Mouse (Mus musculus) limb, embryonic 12.5 days (tissue): ENCODE measurements around the gene Ndrg2. TPM values are rescaled to one million over a fixed set of nuclear protein-coding genes. Genes with fewer than 3 reads are reported as not detected.

Source experiments
- ATAC-seq: fragments of 200-750 bp; cut with Nextera tagmentation; 2 replicates; pipeline ENCODE4 v1.8.0; 2017; ENCODE audit warnings: low read depth, moderate TSS enrichment; ENCODE audit not compliant: insufficient number of reproducible peaks, insufficient read depth, low FRiP score, low TSS enrichment
- H3K27ac ChIP-seq: fragments of 300-500 bp; sonication (generic); 2 replicates; pipeline ENCODE4 v1.5.1; 2016; ENCODE audit warnings: mild to moderate bottlenecking, moderate library complexity
- H3K27me3 ChIP-seq: fragments of 300-500 bp; sonication (generic); 2 replicates; pipeline ENCODE4 v1.6.1; 2016; ENCODE audit warnings: mild to moderate bottlenecking, moderate library complexity
- H3K36me3 ChIP-seq: fragments of 300-500 bp; sonication (generic); 2 replicates; pipeline ENCODE4 v1.6.1; 2016; ENCODE audit warnings: mild to moderate bottlenecking, moderate library complexity
- H3K4me1 ChIP-seq: fragments of 300-500 bp; sonication (generic); replicated peaks from 2 replicates; pipeline ENCODE4 v1.6.1; 2016
- H3K4me2 ChIP-seq: fragments of 300-500 bp; sonication (generic); 2 replicates; pipeline ENCODE4 v1.6.1; 2016; ENCODE audit warnings: mild to moderate bottlenecking, moderate library complexity
- H3K4me3 ChIP-seq: fragments of 300-500 bp; sonication (generic); replicated peaks from 2 replicates; pipeline ENCODE4 v1.5.1; 2016; ENCODE audit warnings: mild to moderate bottlenecking
- H3K9ac ChIP-seq: fragments of 300-500 bp; sonication (generic); replicated peaks from 2 replicates; pipeline ENCODE4 v1.6.1; 2016; ENCODE audit warnings: mild to moderate bottlenecking, moderate library complexity
- H3K9me3 ChIP-seq: fragments of 300-500 bp; sonication (generic); 2 replicates; pipeline ENCODE4 v1.6.1; 2016; ENCODE audit warnings: mild to moderate bottlenecking, moderate library complexity
- WGBS: fragments of 180-500 bp; shearing (Covaris S2); methylation state at CpG from one replicate; pipeline ENCODE4 v1.1.7; 2016; 5-methylcytosine and 5-hydroxymethylcytosine counted together
- polyA plus RNA-seq: library from polyadenylated mRNA; unstranded; fragments of >200 nt; fragmentation: Nextera tagmentation; extraction: Ambion mirVana; gene quantifications from 2 replicates; pipeline ENCODE4 v1.2.1, GENCODE M21; 2016

Ndrg2 gene
- polyA plus RNA-seq, 1 experiment from 2014 or later: 35.4 TPM

GRCm38 (mm10) chr14:51895071-51895470 lies 18.9 kb downstream of the Ndrg2 start:
- no peak overlapping the region for H3K27ac ChIP-seq
- peaks cover 30% of the 10 kb centered on the region for H3K36me3 ChIP-seq
- H3K4me1 ChIP-seq: no peaks in the 10 kb centered on the region; the same call in 1 of the 2 replicates
- no peak overlapping the region for H3K4me2 ChIP-seq
- H3K9me3 ChIP-seq: no peaks in the 10 kb centered on the region
- 0 out of 2 replicates have a peak overlapping the region, but pooled peaks have one; percentile 8 for H3K9ac ChIP-seq
- ATAC-seq: no peak
- no peaks in the 10 kb centered on the region for H3K27me3 ChIP-seq
- no peak overlapping the region for H3K4me3 ChIP-seq
- WGBS: 77% methylated on average over 14 of the region's 14 CpGs

DNA sequence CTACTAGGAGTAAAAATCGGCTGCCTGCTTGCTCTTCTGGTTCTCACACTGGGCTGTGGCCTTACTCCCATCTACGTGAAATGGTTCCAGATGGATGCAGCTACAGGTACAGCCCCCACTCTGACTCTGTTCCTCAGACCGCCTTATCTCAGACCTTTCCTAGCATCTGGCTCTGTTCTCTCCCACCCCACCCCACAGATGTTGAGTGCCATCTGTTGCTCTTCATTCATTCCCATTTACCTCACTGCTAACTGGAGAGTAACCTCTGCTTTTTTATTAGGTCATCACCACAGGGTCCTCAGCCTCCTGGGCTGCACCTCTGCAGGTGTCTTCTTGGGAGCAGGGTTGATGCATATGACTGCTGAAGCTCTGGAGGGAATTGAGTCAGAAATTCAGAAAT lies 20.1 kb downstream of the Ndrg2 start:
- H3K4me2 ChIP-seq: no peak overlapping the region
- ATAC-seq: no peak

DNA sequence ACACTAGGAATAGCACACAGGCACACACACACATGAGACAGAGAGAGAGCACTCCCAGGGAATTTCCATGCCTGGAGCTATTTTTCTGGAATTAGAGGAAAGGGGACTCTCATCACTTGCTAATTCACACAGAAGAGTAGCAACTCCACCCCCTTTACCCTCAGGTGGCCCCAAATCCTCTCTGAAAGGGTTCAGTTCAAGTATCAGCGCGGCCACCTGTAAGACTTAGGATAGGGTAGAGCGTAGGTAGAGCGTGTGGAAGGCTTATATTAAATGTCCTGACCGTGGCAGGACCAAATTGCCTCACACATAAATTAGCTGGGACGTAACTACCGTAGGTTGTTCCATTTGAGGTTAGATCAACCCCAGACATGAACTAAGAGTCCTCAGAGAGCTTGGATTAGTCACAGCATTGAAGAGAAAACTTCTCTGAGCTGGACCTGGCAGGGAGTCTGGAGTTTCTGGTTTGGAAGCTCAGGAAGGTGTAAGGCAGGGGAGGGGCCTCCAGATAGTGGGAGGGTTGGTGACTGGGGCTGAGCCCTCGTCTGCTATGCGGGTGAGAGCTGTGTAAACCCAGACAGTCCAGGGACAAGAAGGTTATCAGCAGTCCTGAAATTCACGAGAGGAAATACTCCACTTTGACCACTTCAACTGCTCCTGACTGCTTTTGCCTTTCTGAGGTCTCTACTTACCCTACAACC lies 20.7 kb downstream of the Ndrg2 start:
- Histone ChIP-seq H3K4me1 (no peaks in the 10 kb centered on the region; the same call in 1 of the 2 replicates), H3K4me3 (no peak overlapping the region), H3K9me3 (no peaks in the 10 kb centered on the region), H3K4me2 (no peak overlapping the region), H3K27me3 (no peaks in the 10 kb centered on the region), H3K36me3 (peaks cover 48% of the 10 kb centered on the region), H3K9ac (no peak overlapping the region), H3K27ac (no peak overlapping the region)
- 23% methylated on average over 10 of the region's 10 CpGs for WGBS
- ATAC-seq: peak; percentile 24; the same call in 1 of the 2 replicates

More for the DNA sequence above, 20.1 kb downstream of the Ndrg2 start:
- H3K27ac ChIP-seq: no peak overlapping the region
- H3K9ac ChIP-seq: no peak overlapping the region
- no peaks in the 10 kb centered on the region for H3K27me3 ChIP-seq
- no peaks in the 10 kb centered on the region; the same call in 1 of the 2 replicates for H3K4me1 ChIP-seq
- no peaks in the 10 kb centered on the region for H3K9me3 ChIP-seq
- no peak overlapping the region for H3K4me3 ChIP-seq
- H3K36me3 ChIP-seq: peaks cover 43% of the 10 kb centered on the region
- WGBS: 50% methylated on average over 3 of the region's 3 CpGs

DNA sequence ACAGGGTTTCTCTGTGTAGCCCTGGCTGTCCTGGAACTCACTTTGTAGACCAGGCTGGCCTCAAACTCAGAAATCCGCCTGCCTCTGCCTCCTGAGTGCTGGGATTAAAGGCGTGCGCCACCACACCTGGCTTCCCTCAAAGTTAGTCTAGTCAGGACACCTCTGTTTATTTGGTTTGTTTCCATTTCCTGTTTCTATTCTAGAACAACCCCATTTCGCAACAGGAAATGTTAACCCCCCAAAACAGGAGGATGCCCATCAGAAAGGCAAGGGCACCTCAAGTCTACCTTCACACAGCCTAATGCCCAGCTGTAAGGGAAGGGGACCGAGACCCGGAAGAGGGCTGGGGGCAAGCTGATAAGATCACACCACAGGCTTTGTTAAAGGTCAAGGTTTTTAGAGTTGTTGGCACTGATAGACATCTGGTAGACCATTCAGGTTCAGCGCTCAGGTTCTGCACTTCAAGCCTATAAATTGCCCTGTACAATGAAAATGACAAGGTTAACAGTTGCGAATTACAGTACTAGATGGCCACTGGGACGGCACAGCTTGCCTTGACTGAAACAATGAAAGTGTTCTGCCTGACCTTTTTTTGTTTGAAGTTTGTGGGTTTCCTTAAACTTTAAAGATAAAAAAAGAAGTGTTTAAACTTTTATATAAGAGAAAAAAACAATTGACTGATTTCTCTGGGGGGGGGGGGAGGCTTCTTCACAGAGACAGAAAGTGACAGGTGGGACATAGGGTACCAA lies 21.6 kb downstream of the Ndrg2 start, which contains the start of gene Slc39a2:
Slc39a2 (plus strand) TSS at position 699 of the 749 bp plus-strand sequence.
- Histone ChIP-seq H3K4me2 (no peak within 1 kb of the TSS), H3K27ac (no peak within 1 kb of the TSS), H3K4me1 (no peaks in the 10 kb centered on the region; the same call in 1 of the 2 replicates), H3K27me3 (no peaks in the 10 kb centered on the region), H3K9ac (no peak within 1 kb of the TSS), H3K9me3 (no peaks in the 10 kb centered on the region), H3K4me3 (no peak within 1 kb of the TSS), H3K36me3 (peaks cover 57% of the 10 kb centered on the region)
- ATAC-seq: no peak
- 89% methylated on average over 9 of the region's 9 CpGs for WGBS

DNA sequence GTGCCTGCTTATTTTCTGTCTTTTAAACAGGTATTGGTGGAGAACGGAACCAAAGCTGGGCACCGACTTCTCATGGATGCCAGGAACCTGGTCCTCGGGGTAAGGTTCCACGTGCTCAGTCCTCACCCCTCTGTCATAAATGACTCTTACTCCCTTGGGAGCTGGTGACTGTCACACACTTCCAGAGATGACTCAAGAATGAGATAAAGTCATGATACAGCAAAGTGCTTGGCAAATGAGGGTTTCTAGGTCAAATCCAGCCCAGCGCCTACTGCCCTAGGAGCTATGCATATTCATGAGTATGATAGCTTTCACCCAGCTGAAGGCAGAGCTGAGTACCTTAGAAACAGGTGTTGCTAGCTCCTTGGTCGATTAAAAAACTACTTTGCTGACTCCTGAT lies 24.1 kb downstream of the Ndrg2 start:
- Histone ChIP-seq H3K4me3 (no peak overlapping the region), H3K9me3 (no peaks in the 10 kb centered on the region), H3K27me3 (no peaks in the 10 kb centered on the region), H3K4me1 (peaks cover 12% of the 10 kb centered on the region), H3K36me3 (peaks cover 62% of the 10 kb centered on the region), H3K4me2 (no peak overlapping the region), H3K9ac (no peak overlapping the region), H3K27ac (no peak overlapping the region)
- WGBS: 90% methylated on average over 6 of the region's 6 CpGs
- ATAC-seq: no peak

DNA sequence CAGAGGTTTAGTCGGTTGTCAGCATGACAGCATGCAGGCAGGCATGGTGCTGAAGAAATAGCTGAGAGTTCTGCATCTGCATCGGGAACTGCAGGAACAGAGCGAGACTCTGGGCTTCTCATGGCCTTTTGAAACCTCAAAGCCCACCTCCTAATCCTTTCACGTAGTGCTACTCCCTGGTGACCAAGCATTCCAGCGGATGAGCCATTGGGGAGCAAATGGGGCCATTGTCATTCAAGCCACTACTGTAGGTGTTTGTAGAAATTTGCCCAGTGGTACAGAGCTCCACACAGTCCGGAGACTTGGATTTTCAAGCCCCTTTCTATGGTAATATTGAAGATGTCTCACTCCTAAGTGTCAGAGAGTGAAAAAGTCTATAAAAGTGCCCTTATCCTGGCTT lies 27.9 kb downstream of the Ndrg2 start:
- 70% methylated on average over 6 of the region's 6 CpGs for WGBS
- H3K4me2 ChIP-seq: peak overlapping the region; percentile 84
- H3K36me3 ChIP-seq: peaks cover 46% of the 10 kb centered on the region
- H3K9ac ChIP-seq: no peak overlapping the region
- ATAC-seq: no peak
- no peak overlapping the region for H3K27ac ChIP-seq
- peaks cover 12% of the 10 kb centered on the region for H3K4me1 ChIP-seq
- H3K4me3 ChIP-seq: peak overlapping the region; percentile 74
- no peaks in the 10 kb centered on the region for H3K27me3 ChIP-seq
- H3K9me3 ChIP-seq: no peaks in the 10 kb centered on the region

GRCm38 (mm10) chr14:51884598-51885331 lies 29.2 kb downstream of the Ndrg2 start, which contains the start of gene Mettl17:
Gene Mettl17, plus strand, starts transcription at chr14:51884842.
- Histone ChIP-seq H3K9me3 (no peaks in the 10 kb centered on the region), H3K4me1 (peaks cover 12% of the 10 kb centered on the region), H3K4me3 (peak within 1 kb of the TSS; percentile 74), H3K27ac (peak within 1 kb of the TSS; percentile 86), H3K27me3 (no peaks in the 10 kb centered on the region), H3K9ac (peak within 1 kb of the TSS; percentile 70), H3K4me2 (peak within 1 kb of the TSS; percentile 84), H3K36me3 (peaks cover 33% of the 10 kb centered on the region)
- ATAC-seq: peak; percentile 95
- WGBS: under 1% methylated on average over 43 of the region's 43 CpGs

GRCm38 (mm10) chr14:51884031-51884544 lies 29.9 kb downstream of the Ndrg2 start:
- ATAC-seq: peak; percentile 26
- peaks cover 12% of the 10 kb centered on the region for H3K4me1 ChIP-seq
- no peaks in the 10 kb centered on the region for H3K9me3 ChIP-seq
- H3K4me2 ChIP-seq: peak overlapping the region; percentile 84
- no peaks in the 10 kb centered on the region for H3K27me3 ChIP-seq
- WGBS: 3% methylated on average over 14 of the region's 14 CpGs
- H3K36me3 ChIP-seq: peaks cover 26% of the 10 kb centered on the region
- peak overlapping the region; percentile 74 for H3K4me3 ChIP-seq
- H3K27ac ChIP-seq: peak overlapping the region; percentile 86
- peak overlapping the region; percentile 70; the same call in 1 of the 2 replicates for H3K9ac ChIP-seq

DNA sequence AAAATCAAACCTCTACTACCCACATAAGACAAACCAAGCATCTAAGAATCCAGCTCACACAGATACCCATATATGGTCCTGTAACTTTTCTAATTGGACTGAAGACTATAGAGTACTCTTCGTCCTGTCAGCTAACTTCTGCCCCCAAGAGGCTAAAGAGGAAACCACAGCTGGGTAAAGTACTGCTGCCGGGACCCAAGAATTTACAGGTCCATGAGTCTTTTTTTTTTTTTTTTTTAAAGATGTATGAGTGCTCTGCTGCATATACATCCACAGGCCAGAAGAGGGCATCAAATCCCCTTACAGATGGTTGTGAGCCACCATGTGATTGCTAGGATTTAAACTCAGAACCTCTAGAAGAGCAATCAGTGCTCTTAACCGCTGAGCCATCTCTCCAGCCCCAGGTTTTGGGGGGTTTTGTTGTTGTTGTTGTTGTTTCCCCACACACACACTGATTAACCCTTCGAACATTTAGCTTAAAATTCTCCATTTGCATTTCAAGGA lies 30.4 kb downstream of the Ndrg2 start:
- Histone ChIP-seq H3K4me2 (peak overlapping the region; percentile 84), H3K9ac (no peak overlapping the region), H3K27me3 (no peaks in the 10 kb centered on the region), H3K36me3 (peaks cover 21% of the 10 kb centered on the region), H3K4me3 (peak overlapping the region; percentile 74), H3K4me1 (peaks cover 12% of the 10 kb centered on the region), H3K9me3 (no peaks in the 10 kb centered on the region), H3K27ac (peak overlapping the region; percentile 86)
- WGBS: 2% methylated on average over 4 of the region's 4 CpGs
- peak; percentile 40; the same call in 1 of the 2 replicates for ATAC-seq

GRCm38 (mm10) chr14:51877517-51877916 lies 36.4 kb downstream of the Ndrg2 start:
- H3K4me1 ChIP-seq: no peaks in the 10 kb centered on the region
- H3K36me3 ChIP-seq: no peaks in the 10 kb centered on the region
- no peaks in the 10 kb centered on the region for H3K27me3 ChIP-seq
- ATAC-seq: no peak
- H3K9me3 ChIP-seq: no peaks in the 10 kb centered on the region
- WGBS: 86% methylated on average over 3 of the region's 3 CpGs
- no peak overlapping the region for H3K4me2 ChIP-seq
- no peak overlapping the region for H3K27ac ChIP-seq
- no peak overlapping the region for H3K9ac ChIP-seq
- no peak overlapping the region for H3K4me3 ChIP-seq
